9 mouse cellular contexts compared by ENCODE assay signal in the genomic region with DNA sequence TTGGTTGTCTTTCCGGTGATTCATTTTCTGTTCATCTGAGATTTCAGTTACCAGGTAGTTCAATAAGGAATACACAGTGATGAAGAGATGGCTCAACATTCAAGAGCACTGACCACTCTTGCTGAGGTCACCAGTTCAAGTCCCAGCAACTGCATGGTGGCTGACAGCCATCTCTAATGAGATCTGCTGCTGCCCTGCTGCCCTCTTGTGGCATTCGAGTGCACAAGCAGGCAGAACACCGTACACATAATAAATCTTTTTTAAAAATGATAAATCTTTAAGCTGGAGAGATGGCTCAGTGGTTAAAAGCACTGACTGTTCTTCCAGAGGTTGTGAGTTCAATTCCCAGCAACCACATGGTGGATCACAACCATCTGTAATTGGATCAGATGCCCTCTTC. TPM values are rescaled to one million over a fixed set of nuclear protein-coding genes. Genes with fewer than 3 reads are reported as not detected.
DNase-seq lines count a peak whose midpoint lies in the region; ATAC-seq and TF ChIP-seq lines count a peak whose summit lies in the region.
"Had no signal": no experiment of that assay in that cellular context is flagged by ENCODE, and none has a peak within 500 bp of the region (broad histone marks: within the 10 kb centered on the region; RNA-seq: fewer than 3 reads in every experiment).

No protein-coding gene starts in this region.

- peak; percentile 69 for TF ChIP-seq CTCF in gastrocnemius, adult 2 months (IDR thresholded peaks at IDR 0.05)
- peak; percentile 89 for TF ChIP-seq CTCF in liver, embryonic 14.5 days (IDR thresholded peaks at IDR 0.05; ENCODE audit: low read depth)
- TF ChIP-seq CTCF in stomach, postnatal 0 days (IDR thresholded peaks at IDR 0.05; ENCODE audit: low read depth): peak; percentile 73

- no peaks in the 10 kb centered on the region for H3K36me3 ChIP-seq in liver, embryonic 14.5 days (replicated peaks; ENCODE audit: control insufficient read depth, insufficient read depth, low read depth)
- H3K36me3 ChIP-seq in stomach, postnatal 0 days (ENCODE audit: control insufficient read depth, insufficient read depth, low read length): no peaks in the 10 kb centered on the region
- H3K36me3 ChIP-seq in forebrain, embryonic 15.5 days: no peaks in the 10 kb centered on the region

- no peak for TF ChIP-seq EP300 in liver, embryonic 14.5 days (IDR thresholded peaks at IDR 0.05; ENCODE audit: low read depth)
- no peak for TF ChIP-seq EP300 in stomach, postnatal 0 days (optimal IDR thresholded peaks at IDR 0.05)

- H3K9me3 ChIP-seq in liver, embryonic 14.5 days (ENCODE audit: control insufficient read depth, low read length): no peaks in the 10 kb centered on the region
- no peaks in the 10 kb centered on the region for H3K9me3 ChIP-seq in stomach, postnatal 0 days (ENCODE audit: control insufficient read depth, low read length)
- H3K9me3 ChIP-seq in forebrain, embryonic 15.5 days: no peaks in the 10 kb centered on the region

- no peak overlapping the region for H3K4me2 ChIP-seq in liver, embryonic 14.5 days (ENCODE audit: low read depth)
- H3K4me2 ChIP-seq in stomach, postnatal 0 days (replicated peaks; ENCODE audit: low read depth): no peak overlapping the region
- H3K4me2 ChIP-seq in forebrain, embryonic 15.5 days (replicated peaks): no peak overlapping the region

- 40% methylated on average over 3 of the region's 3 CpGs for WGBS in liver, embryonic 14.5 days (ENCODE audit: insufficient replicate concordance)
- WGBS in stomach, postnatal 0 days: 44% methylated on average over 3 of the region's 3 CpGs
- 73% methylated on average over 3 of the region's 3 CpGs for WGBS in forebrain, embryonic 15.5 days

- intact Hi-C loops in gastrocnemius, adult 2 months (cut with DNase I): loop anchor here (5.0 kb wide), 1 partner anchor 68 kb away; the partner anchor contains the start of genes Catsper2 and Pdia3

- H3K27ac ChIP-seq in gastrocnemius, adult 2 months: no peak overlapping the region
- H3K27ac ChIP-seq in liver, embryonic 14.5 days: no peak overlapping the region
- no peak overlapping the region for H3K27ac ChIP-seq in stomach, postnatal 0 days (replicated peaks)
- no peak overlapping the region for H3K27ac ChIP-seq in forebrain, embryonic 15.5 days (replicated peaks)

- H3K4me1 ChIP-seq in liver, embryonic 14.5 days (replicated peaks; ENCODE audit: control insufficient read depth in 2 of 2, insufficient read depth in 2 of 2, low read length in 1 of 2): no peaks in the 10 kb centered on the region
- no peaks in the 10 kb centered on the region for H3K4me1 ChIP-seq in stomach, postnatal 0 days (replicated peaks; ENCODE audit: control insufficient read depth, insufficient read depth)
- H3K4me1 ChIP-seq in forebrain, embryonic 15.5 days: no peaks in the 10 kb centered on the region

- no peak overlapping the region for H3K4me3 ChIP-seq in gastrocnemius, adult 2 months
- no peak overlapping the region for H3K4me3 ChIP-seq in liver, embryonic 14.5 days (ENCODE audit: insufficient read depth in 1 of 2, low read depth in 2 of 2, low read length in 2 of 2)
- H3K4me3 ChIP-seq in stomach, postnatal 0 days (ENCODE audit: low read depth, low read length): no peak overlapping the region
- no peak overlapping the region for H3K4me3 ChIP-seq in forebrain, embryonic 15.5 days
- H3K4me3 ChIP-seq: myocyte had no signal

- DNase-seq in gastrocnemius, adult 2 months: peak; percentile 35
- DNase-seq in gastrocnemius, postnatal 10 days: no peak
- DNase-seq in B cell, adult 2 months: peak; percentile 60 to 62
- peak; percentile 20 to 61 for DNase-seq in adrenal gland, postnatal 36 days
- DNase-seq in liver, embryonic 14.5 days (ENCODE audit: low read depth in 3 of 3, low spot score in 3 of 3): no peak
- DNase-seq in stomach, postnatal 0 days (ENCODE audit: low spot score): no peak
- no peak for DNase-seq in right cerebral cortex, postnatal 4 days

- ATAC-seq in liver, embryonic 14.5 days (ENCODE audit: insufficient read depth): 0 out of 2 replicates have a peak, but pooled peaks have one; percentile 15
- ATAC-seq in stomach, postnatal 0 days (ENCODE audit: low FRiP score, low TSS enrichment): no peak
- ATAC-seq in forebrain, embryonic 15.5 days (replicated peaks): no peak

- no peaks in the 10 kb centered on the region for H3K27me3 ChIP-seq in liver, embryonic 14.5 days (ENCODE audit: control insufficient read depth, insufficient read depth, low read length)
- H3K27me3 ChIP-seq in stomach, postnatal 0 days (ENCODE audit: control insufficient read depth, insufficient read depth, low read length): no peaks in the 10 kb centered on the region
- H3K27me3 ChIP-seq in forebrain, embryonic 15.5 days: no peaks in the 10 kb centered on the region

- H3K9ac ChIP-seq in liver, embryonic 14.5 days (replicated peaks): no peak overlapping the region
- H3K9ac ChIP-seq in stomach, postnatal 0 days (ENCODE audit: low read length): no peak overlapping the region
- H3K9ac ChIP-seq in forebrain, embryonic 15.5 days (replicated peaks): no peak overlapping the region

RNA-seq across cellular contexts. Expression of gene Mfap1b, which starts 6.6 kb away (rescaled TPM):
- 10 to 100 TPM; 24.2 to 27.6 TPM for total RNA-seq in gastrocnemius, adult 2 months (2021)
- 10 to 100 TPM; 23.3 to 24.8 TPM for total RNA-seq in gastrocnemius, postnatal 10 days (2021)
- total RNA-seq in adrenal gland, postnatal 36 days (2021): 10 to 100 TPM; 37.8 to 39.9 TPM
- polyA plus RNA-seq in liver, embryonic 14.5 days (2012; rRNA removed): 3.4 and 8.7 TPM in 2 replicates
- 20.1 and 22.2 TPM in 2 replicates for polyA plus RNA-seq in liver, embryonic 14.5 days (2014; fragmentation: Nextera tagmentation; extraction: Ambion mirVana)
- 25.2 and 27.6 TPM in 2 replicates for polyA plus RNA-seq in stomach, postnatal 0 days (2015; fragmentation: Nextera tagmentation; extraction: Ambion mirVana)
- polyA plus RNA-seq in forebrain, embryonic 15.5 days (2015; fragmentation: Nextera tagmentation; extraction: Ambion mirVana): 69.9 and 73.1 TPM in 2 replicates

RNA-seq across cellular contexts. Expression of gene Serinc4, which starts 23.9 kb away (rescaled TPM):
- not detected for total RNA-seq in gastrocnemius, adult 2 months (2021)
- under 1 TPM in 1 of 2 experiments, not detected in 1; 0.21 TPM for total RNA-seq in gastrocnemius, postnatal 10 days (2021)
- total RNA-seq in adrenal gland, postnatal 36 days (2021): under 1 TPM in 1 of 2 experiments, not detected in 1; 0.20 TPM
- polyA plus RNA-seq in liver, embryonic 14.5 days (2012; rRNA removed): 0.17 and 0.22 TPM in 2 replicates
- polyA plus RNA-seq in liver, embryonic 14.5 days (2014; fragmentation: Nextera tagmentation; extraction: Ambion mirVana): 0.08 and 0.11 TPM in 2 replicates
- 0.11 and 0.16 TPM in 2 replicates for polyA plus RNA-seq in stomach, postnatal 0 days (2015; fragmentation: Nextera tagmentation; extraction: Ambion mirVana)
- polyA plus RNA-seq in forebrain, embryonic 15.5 days (2015; fragmentation: Nextera tagmentation; extraction: Ambion mirVana): 1.3 and 1.6 TPM in 2 replicates

RNA-seq across cellular contexts. Expression of gene Mfap1a, which starts 26.0 kb away (rescaled TPM):
- total RNA-seq in gastrocnemius, adult 2 months (2021): 10 to 100 TPM; 17.3 to 21.6 TPM
- 10 to 100 TPM; 18.1 to 19.1 TPM for total RNA-seq in gastrocnemius, postnatal 10 days (2021)
- total RNA-seq in adrenal gland, postnatal 36 days (2021): 10 to 100 TPM; 32.0 to 33.1 TPM
- polyA plus RNA-seq in liver, embryonic 14.5 days (2012; rRNA removed): 3.8 and 6.8 TPM in 2 replicates
- 8.5 and 10.0 TPM in 2 replicates for polyA plus RNA-seq in liver, embryonic 14.5 days (2014; fragmentation: Nextera tagmentation; extraction: Ambion mirVana)
- polyA plus RNA-seq in stomach, postnatal 0 days (2015; fragmentation: Nextera tagmentation; extraction: Ambion mirVana): 11.5 and 12.2 TPM in 2 replicates
- polyA plus RNA-seq in forebrain, embryonic 15.5 days (2015; fragmentation: Nextera tagmentation; extraction: Ambion mirVana): 32.5 and 34.5 TPM in 2 replicates

RNA-seq across cellular contexts. Expression of gene Wdr76, which starts 26.0 kb away (rescaled TPM):
- total RNA-seq in gastrocnemius, adult 2 months (2021): 1 to 10 TPM; 1.7 to 2.4 TPM
- 1 to 10 TPM; 2.5 to 3.7 TPM for total RNA-seq in gastrocnemius, postnatal 10 days (2021)
- total RNA-seq in adrenal gland, postnatal 36 days (2021): 1 to 10 TPM; 3.4 to 3.7 TPM
- polyA plus RNA-seq in liver, embryonic 14.5 days (2012; rRNA removed): 7.4 and 11.5 TPM in 2 replicates
- polyA plus RNA-seq in liver, embryonic 14.5 days (2014; fragmentation: Nextera tagmentation; extraction: Ambion mirVana): 8.6 and 9.1 TPM in 2 replicates
- polyA plus RNA-seq in stomach, postnatal 0 days (2015; fragmentation: Nextera tagmentation; extraction: Ambion mirVana): 2.4 and 3.4 TPM in 2 replicates
- 7.2 and 8.2 TPM in 2 replicates for polyA plus RNA-seq in forebrain, embryonic 15.5 days (2015; fragmentation: Nextera tagmentation; extraction: Ambion mirVana)

RNA-seq across cellular contexts. Expression of gene Hypk, which starts 27.4 kb away (rescaled TPM):
- 10 to 100 TPM; 21.0 to 21.7 TPM for total RNA-seq in gastrocnemius, adult 2 months (2021)
- 10 to 100 TPM; 23.1 to 30.5 TPM for total RNA-seq in gastrocnemius, postnatal 10 days (2021)
- 10 to 100 TPM; 33.0 to 34.7 TPM for total RNA-seq in adrenal gland, postnatal 36 days (2021)
- polyA plus RNA-seq in liver, embryonic 14.5 days (2012; rRNA removed): 22.4 and 26.8 TPM in 2 replicates
- polyA plus RNA-seq in liver, embryonic 14.5 days (2014; fragmentation: Nextera tagmentation; extraction: Ambion mirVana): 72.9 and 79.2 TPM in 2 replicates
- polyA plus RNA-seq in stomach, postnatal 0 days (2015; fragmentation: Nextera tagmentation; extraction: Ambion mirVana): 75.9 and 82.4 TPM in 2 replicates
- 112 TPM in 2 replicates for polyA plus RNA-seq in forebrain, embryonic 15.5 days (2015; fragmentation: Nextera tagmentation; extraction: Ambion mirVana)

Comparison
In these comparisons a context has a peak if more than half of its experiments do, and no peak if none do; other contexts are left out.
1. DNase-seq: peak in gastrocnemius, adult 2 months (single experiment), B cell, adult 2 months (2 of 2) and adrenal gland, postnatal 36 days (2 of 2); none in gastrocnemius, postnatal 10 days (single experiment), liver, embryonic 14.5 days (0 of 3), stomach, postnatal 0 days (single experiment) and right cerebral cortex, postnatal 4 days (single experiment).
2. Peak in every context shown above with its lines, with median percentiles within 50 percentile points of each other: CTCF ChIP-seq.